Mouse (Mus musculus) monocyte, adult 59 days (primary cell): Measurements from ENCODE around the gene Btg3. TPM values are rescaled to one million over a fixed set of nuclear protein-coding genes. Genes with fewer than 3 reads are reported as not detected.

Experiments used
- total RNA-seq, 2 experiments: library from RNA; stranded (reverse); gene quantifications; one replicate each; pipeline ENCODE4 v1.2.4; 2023

Gene Btg3
- 10 to 100 TPM; 11.3 to 19.2 TPM for total RNA-seq

GRCm38 (mm10) chr16:78376745-78377570 is at the start of gene Btg3:
Gene Btg3, minus strand, starts transcription at chr16:78377192.

GRCm38 (mm10) chr16:78301183-78301830 is 75.7 kb downstream of the Btg3 start, which contains the start of gene Cxadr:
Gene Cxadr, plus strand, starts transcription at chr16:78301489.

Other genes starting within 250 kb of the Btg3 start
- gene Cxadr, start 75.7 kb downstream of the Btg3 start, total RNA-seq, result under 1 TPM in 1 of 2 experiments, not detected in 1; 0.79 TPM
- gene D16Ertd472e, start 199.5 kb upstream of the Btg3 start, total RNA-seq, result 10 to 100 TPM; 29.7 to 32.9 TPM